Mouse (Mus musculus) midbrain, embryonic 10.5 days (tissue): ENCODE measurements around the gene Mab21l1. TPM values are rescaled to one million over a fixed set of nuclear protein-coding genes. Genes with fewer than 3 reads are reported as not detected.

Source experiments
- DNase-seq: peaks from one replicate; pipeline ENCODE4 v3.0.0-alpha.2; 2017; ENCODE audit warnings: low spot score
- H3K27ac ChIP-seq: fragments of 300-500 bp; sonication (generic); replicated peaks from 2 replicates; pipeline ENCODE4 v1.5.1; 2016; ENCODE audit warnings: mild to moderate bottlenecking
- H3K27me3 ChIP-seq: fragments of 300-500 bp; sonication (generic); 2 replicates; pipeline ENCODE4 v1.6.1; 2016; ENCODE audit warnings: low read depth, mild to moderate bottlenecking; ENCODE audit not compliant: poor library complexity, severe bottlenecking
- H3K36me3 ChIP-seq: fragments of 300-500 bp; sonication (generic); 2 replicates; pipeline ENCODE4 v1.6.1; 2016; ENCODE audit warnings: mild to moderate bottlenecking, moderate library complexity
- H3K4me1 ChIP-seq: fragments of 300-500 bp; sonication (generic); 2 replicates; pipeline ENCODE4 v1.6.1; 2016
- H3K4me3 ChIP-seq: fragments of 300-500 bp; sonication (generic); 2 replicates; pipeline ENCODE4 v1.5.1; 2016; ENCODE audit warnings: mild to moderate bottlenecking, moderate library complexity
- H3K9me3 ChIP-seq: fragments of 300-500 bp; sonication (generic); replicated peaks from 2 replicates; pipeline ENCODE4 v1.6.1; 2016; ENCODE audit warnings: mild to moderate bottlenecking
- WGBS: fragments of 180-500 bp; shearing (Covaris S2); methylation state at CpG from one replicate; pipeline ENCODE4 v1.1.7; 2016; 5-methylcytosine and 5-hydroxymethylcytosine counted together
- polyA plus RNA-seq: library from polyadenylated mRNA; unstranded; fragments of >200 nt; fragmentation: Nextera tagmentation; extraction: Ambion mirVana; gene quantifications from 2 replicates; pipeline ENCODE4 v1.2.1, GENCODE M21; 2016

Gene Mab21l1
- polyA plus RNA-seq, 1 experiment from 2014 or later: 33.1 TPM

DNA sequence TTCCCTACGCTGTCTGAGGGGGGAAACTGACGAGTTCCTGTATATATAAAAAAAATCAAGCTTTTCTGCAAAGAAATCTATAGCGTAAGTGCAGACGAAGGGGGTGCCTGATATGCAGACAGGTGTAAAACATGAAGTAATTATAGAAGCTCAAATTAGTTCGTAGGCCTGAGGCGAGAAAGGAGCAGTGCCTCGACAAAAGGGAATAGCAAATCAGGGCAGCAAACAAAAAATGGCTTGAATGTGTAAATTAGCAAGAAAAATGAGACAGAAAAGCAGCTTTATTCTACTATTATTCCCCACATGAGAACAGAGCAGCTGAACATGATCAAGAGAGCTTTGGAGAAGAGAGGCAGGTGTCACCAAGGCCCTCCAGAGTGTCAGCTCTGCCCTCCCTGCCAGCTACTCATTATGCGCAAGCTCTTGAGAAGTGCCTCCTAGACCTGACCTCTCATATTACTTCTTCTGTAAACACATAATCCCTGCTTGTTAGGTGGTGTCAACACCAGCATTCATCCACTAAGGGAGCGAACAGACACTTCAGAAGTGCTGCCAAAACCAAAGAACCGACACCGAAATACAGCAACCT, 25.6 kb upstream of the Mab21l1 start:
- DNase-seq: no peak
- Histone ChIP-seq H3K36me3 (no peaks in the 10 kb centered on the region), H3K27ac (peak overlapping the region; percentile 72), H3K4me1 (peaks cover 56% of the 10 kb centered on the region), H3K27me3 (peaks cover 56% of the 10 kb centered on the region), H3K4me3 (no peak overlapping the region), H3K9me3 (no peaks in the 10 kb centered on the region)
- 58% methylated on average over 11 of the region's 11 CpGs for WGBS

DNA sequence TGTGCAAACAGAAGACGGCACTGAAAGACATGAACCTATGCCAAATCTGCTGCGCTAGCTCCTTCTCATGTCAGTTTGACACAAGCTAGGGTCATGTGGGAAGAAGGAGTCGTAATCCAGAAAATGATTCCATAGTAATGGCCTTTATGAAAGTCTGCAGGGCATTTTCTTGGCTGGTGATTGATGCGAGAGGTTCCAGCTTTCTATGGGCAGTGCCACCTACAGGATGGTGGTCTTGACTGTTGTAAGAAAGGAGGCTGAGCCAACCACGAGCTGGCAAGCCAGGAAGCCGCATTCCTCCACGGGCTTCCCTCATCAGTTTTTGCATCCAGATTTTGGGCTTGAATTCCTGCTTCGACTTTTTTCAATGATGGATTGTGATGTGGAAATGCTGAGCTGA, 24.0 kb upstream of the Mab21l1 start:
- 78% methylated on average over 8 of the region's 8 CpGs for WGBS
- Histone ChIP-seq H3K27me3 (peaks cover 51% of the 10 kb centered on the region), H3K27ac (no peak overlapping the region), H3K4me3 (no peak overlapping the region), H3K9me3 (no peaks in the 10 kb centered on the region), H3K4me1 (peaks cover 52% of the 10 kb centered on the region), H3K36me3 (no peaks in the 10 kb centered on the region)
- no peak for DNase-seq

DNA sequence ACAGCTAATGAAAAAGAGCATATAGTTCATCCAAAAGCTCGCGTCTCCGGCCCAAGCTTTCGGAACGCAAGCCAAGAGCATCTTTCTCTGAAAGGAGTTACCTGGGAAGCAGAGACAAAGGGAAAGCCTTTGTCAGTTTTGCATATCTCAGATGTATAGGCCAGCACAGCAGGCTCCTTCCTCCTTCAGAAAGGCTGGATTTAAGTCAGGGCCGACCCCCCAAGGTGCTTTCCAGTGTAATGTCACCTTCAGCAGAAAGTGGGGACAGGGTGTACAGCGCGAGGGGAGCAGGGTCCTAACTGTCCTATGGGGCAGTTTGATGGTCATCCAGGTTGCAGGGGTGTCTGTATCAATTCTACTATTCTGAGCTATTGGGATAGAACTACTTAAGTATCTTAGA, 18.7 kb upstream of the Mab21l1 start:
- 22% methylated on average over 8 of the region's 8 CpGs for WGBS
- no peak overlapping the region for H3K4me3 ChIP-seq
- peaks cover 6% of the 10 kb centered on the region for H3K4me1 ChIP-seq
- no peaks in the 10 kb centered on the region for H3K36me3 ChIP-seq
- H3K27me3 ChIP-seq: peaks cover 54% of the 10 kb centered on the region
- no peaks in the 10 kb centered on the region for H3K9me3 ChIP-seq
- no peak overlapping the region for H3K27ac ChIP-seq
- no peak for DNase-seq

GRCm38 (mm10) chr3:55768654-55769053, 13.7 kb upstream of the Mab21l1 start:
- peaks cover 23% of the 10 kb centered on the region; the same call in 1 of the 2 replicates for H3K27me3 ChIP-seq
- peaks cover 3% of the 10 kb centered on the region for H3K4me1 ChIP-seq

DNA sequence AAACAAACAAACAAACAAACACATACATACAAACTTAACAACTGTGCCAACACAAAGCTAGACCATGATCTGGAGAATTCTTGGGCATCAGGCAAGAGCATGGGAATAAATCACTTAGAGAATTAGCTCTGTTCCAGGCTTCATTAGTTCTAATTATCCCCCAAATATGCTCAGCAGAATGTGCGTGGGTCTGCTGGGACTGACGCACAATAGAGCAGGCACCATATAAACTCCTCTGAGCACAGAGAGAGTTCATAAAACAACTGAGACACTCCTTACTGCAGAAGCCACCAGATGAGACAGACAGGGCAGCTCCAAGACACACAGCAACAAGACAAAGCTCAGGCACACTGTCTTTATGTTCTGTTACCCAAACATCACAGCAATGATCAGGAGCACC, 13.0 kb upstream of the Mab21l1 start:
- peaks cover 3% of the 10 kb centered on the region; the same call in 1 of the 2 replicates for H3K36me3 ChIP-seq
- no peak for DNase-seq
- peaks cover 3% of the 10 kb centered on the region for H3K4me1 ChIP-seq
- H3K27me3 ChIP-seq: peaks cover 17% of the 10 kb centered on the region; the same call in 1 of the 2 replicates
- H3K9me3 ChIP-seq: no peaks in the 10 kb centered on the region
- WGBS: 91% methylated on average over 2 of the region's 2 CpGs
- H3K4me3 ChIP-seq: no peak overlapping the region
- no peak overlapping the region for H3K27ac ChIP-seq

More at GRCm38 (mm10) chr3:55768654-55769053, 13.7 kb upstream of the Mab21l1 start:
- no peaks in the 10 kb centered on the region for H3K9me3 ChIP-seq
- no peak for DNase-seq
- peaks cover 3% of the 10 kb centered on the region; the same call in 1 of the 2 replicates for H3K36me3 ChIP-seq
- no peak overlapping the region for H3K27ac ChIP-seq
- 91% methylated on average over 2 of the region's 2 CpGs for WGBS
- no peak overlapping the region for H3K4me3 ChIP-seq

GRCm38 (mm10) chr3:55774203-55774602, 8.1 kb upstream of the Mab21l1 start:
- Histone ChIP-seq H3K27me3 (peaks cover 19% of the 10 kb centered on the region), H3K4me1 (peaks cover 32% of the 10 kb centered on the region), H3K36me3 (peaks cover 3% of the 10 kb centered on the region; the same call in 1 of the 2 replicates), H3K27ac (no peak overlapping the region), H3K9me3 (no peaks in the 10 kb centered on the region), H3K4me3 (no peak overlapping the region)
- no peak for DNase-seq
- 72% methylated on average over 6 of the region's 6 CpGs for WGBS

DNA sequence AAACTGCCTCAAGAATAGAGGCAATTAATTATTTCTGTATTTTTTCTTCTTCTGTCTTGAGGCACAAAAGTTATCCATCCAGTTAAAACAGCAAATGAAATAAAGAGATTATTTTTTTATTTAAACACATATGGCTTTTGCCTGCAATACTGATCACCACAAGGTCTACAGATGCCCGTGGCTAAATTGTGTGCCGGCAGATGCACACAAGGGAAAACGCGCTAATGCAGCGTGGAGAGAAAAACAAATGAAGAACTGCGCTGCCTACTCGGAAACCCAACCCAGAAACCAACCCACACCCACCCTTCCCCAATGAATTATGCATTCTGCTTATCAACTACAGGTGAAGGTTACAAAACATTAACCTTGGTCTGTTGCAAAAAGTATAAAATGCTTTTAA, 7.1 kb upstream of the Mab21l1 start:
- peaks cover 3% of the 10 kb centered on the region; the same call in 1 of the 2 replicates for H3K36me3 ChIP-seq
- DNase-seq: no peak
- H3K9me3 ChIP-seq: no peaks in the 10 kb centered on the region
- H3K4me3 ChIP-seq: no peak overlapping the region
- peaks cover 30% of the 10 kb centered on the region for H3K27me3 ChIP-seq
- no peak overlapping the region for H3K27ac ChIP-seq
- WGBS: 63% methylated on average over 7 of the region's 7 CpGs
- peaks cover 42% of the 10 kb centered on the region for H3K4me1 ChIP-seq

DNA sequence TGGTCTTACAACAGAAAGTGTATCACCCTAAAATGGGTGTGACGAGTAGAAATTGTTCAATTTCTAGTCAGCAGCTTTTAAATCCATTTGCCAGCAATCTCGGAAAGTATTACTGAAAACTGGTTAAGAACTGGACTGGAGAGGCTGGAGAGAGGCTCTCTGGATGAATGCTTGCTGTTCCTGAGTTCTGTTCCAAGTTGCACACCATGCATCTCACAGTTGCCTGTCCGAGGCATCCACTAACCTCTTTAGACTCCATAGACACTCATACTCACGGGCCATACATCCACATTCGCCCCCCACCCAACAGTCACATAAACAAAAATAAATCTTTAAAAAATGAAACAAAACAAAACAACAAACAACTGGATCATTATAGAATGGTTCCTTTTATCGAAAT, 6.6 kb upstream of the Mab21l1 start:
- Histone ChIP-seq H3K4me1 (peaks cover 47% of the 10 kb centered on the region), H3K27me3 (peaks cover 35% of the 10 kb centered on the region), H3K27ac (no peak overlapping the region), H3K9me3 (no peaks in the 10 kb centered on the region), H3K36me3 (peaks cover 3% of the 10 kb centered on the region; the same call in 1 of the 2 replicates), H3K4me3 (no peak overlapping the region)
- no peak for DNase-seq
- WGBS: 87% methylated on average over 6 of the region's 6 CpGs

DNA sequence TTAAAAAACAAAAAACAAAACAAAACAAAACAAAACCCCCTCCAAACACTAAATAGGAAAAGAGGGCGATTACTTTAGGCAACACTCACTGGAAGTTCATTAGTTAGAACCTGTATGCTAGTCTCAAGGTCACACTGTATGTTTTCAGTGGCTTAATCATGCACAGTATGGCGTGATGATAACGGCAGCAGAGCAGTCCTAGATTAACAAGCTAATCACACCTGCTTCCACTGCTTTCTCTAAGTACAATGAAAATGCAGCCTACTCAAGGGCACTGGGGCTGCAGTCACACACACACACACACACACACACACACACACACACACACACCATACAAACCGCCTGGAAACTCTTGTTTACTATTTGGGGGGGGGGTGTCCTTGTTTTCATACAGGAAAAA, 4.8 kb upstream of the Mab21l1 start:
- 74% methylated on average over 4 of the region's 4 CpGs for WGBS
- H3K4me1 ChIP-seq: peaks cover 64% of the 10 kb centered on the region
- no peak overlapping the region for H3K4me3 ChIP-seq
- no peak overlapping the region for H3K27ac ChIP-seq
- H3K36me3 ChIP-seq: no peaks in the 10 kb centered on the region
- H3K9me3 ChIP-seq: no peaks in the 10 kb centered on the region
- DNase-seq: no peak
- peaks cover 52% of the 10 kb centered on the region for H3K27me3 ChIP-seq

DNA sequence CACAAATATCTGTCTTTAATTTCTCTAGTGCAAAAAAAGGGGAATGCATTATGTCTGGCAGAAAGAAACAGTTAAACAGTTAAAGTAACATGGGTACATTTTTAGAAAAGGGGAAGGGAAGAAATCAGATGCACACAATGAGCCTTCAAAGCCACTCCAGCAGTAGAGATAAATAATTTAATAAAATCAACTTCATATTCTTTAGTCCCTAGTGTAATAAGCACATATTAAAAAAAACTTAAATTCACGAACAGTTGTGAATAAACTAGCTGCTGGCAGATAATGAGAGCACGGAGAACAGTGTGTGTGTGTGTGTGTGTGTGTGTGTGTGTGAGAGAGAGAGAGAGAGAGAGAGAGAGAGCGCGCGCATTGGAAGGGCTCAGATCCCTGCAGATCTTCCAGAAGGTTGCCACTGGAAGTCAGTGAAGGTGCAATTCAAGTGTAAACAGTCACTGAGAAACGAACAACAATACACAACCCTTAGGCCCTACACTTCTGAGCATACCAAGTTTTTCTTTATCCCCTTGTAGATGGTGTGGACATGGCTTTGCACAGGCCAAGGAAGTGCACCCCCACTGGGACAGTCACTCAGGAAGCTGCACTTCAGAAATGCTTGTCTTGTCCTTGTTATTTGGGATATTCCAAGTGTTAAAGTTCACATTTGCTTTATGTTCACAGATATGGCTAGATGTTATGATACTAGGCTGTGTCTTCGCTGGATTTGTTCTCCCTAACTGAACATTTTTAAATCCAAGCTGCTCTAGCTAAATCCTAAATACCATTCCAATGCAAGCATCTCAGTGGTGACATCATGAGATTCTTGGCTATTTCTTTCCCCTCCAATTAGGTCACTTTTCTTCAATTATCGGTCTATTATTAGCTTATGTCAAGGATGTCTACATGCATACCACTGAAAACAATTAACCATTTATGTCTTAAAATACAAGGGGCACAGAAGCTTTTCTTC, 3.3 kb upstream of the Mab21l1 start:
- Histone ChIP-seq H3K9me3 (no peaks in the 10 kb centered on the region), H3K4me3 (peak overlapping the region; percentile 64; the same call in 1 of the 2 replicates), H3K36me3 (no peaks in the 10 kb centered on the region), H3K4me1 (peaks cover 79% of the 10 kb centered on the region), H3K27me3 (peaks cover 68% of the 10 kb centered on the region), H3K27ac (peak overlapping the region; percentile 85; the same call in 1 of the 2 replicates)
- WGBS: 10% methylated on average over 8 of the region's 8 CpGs
- DNase-seq: no peak

DNA sequence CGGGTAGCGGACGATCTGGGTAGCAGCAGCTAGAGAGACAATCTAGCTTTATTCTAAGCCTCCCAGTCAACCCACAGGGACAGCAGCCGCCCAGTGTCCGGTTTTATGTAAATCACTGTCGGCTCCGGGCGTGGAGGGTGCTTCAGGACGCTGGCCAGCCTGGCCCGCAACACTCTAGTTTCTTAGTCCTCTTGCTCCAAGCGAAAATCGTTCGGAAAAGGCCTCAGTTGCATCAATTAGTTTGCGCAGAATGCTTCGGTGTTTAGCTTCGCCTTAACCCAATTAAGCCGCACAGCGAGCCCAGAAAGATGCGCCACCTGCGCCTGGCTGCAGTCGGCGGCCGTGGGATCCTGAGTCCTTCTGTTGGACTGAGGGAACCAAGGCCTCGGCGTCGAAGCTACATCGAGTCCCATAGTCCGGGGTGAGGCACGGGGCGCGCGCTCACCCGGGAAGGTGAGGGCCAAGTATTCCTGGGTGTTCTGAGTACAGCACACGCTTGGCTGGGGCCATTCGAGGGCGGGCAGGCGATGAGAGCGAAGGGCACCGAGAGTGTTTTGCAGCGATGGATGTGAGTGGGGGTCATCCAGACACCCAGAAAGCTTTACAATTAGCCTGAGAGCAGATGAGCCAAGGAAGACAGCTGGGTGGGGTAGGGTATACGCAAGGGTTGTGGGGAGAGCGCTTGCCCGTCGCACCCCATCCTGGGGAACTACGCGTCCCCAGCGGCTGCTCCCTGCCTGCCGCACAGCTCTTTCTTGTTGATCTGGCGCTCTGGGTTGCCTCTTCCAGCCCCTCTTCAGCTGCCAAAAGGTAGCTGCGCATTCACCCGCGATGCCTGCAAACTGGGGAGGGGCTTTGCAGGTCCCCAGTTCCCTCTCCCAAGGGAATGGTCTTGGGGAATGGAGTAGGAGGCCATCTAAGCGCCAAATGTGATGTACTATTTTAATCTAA, 1.9 kb upstream of the Mab21l1 start:
- H3K36me3 ChIP-seq: no peaks in the 10 kb centered on the region
- peaks cover 81% of the 10 kb centered on the region for H3K27me3 ChIP-seq
- peak overlapping the region; percentile 64 for H3K4me3 ChIP-seq
- DNase-seq: peak; percentile 81
- H3K27ac ChIP-seq: peak overlapping the region; percentile 85
- H3K9me3 ChIP-seq: no peaks in the 10 kb centered on the region
- H3K4me1 ChIP-seq: peaks cover 72% of the 10 kb centered on the region
- under 1% methylated on average over 53 of the region's 53 CpGs for WGBS

- H3K4me3 ChIP-seq: peak overlapping the region; percentile 64
- 6% methylated on average over 5 of the region's 5 CpGs for WGBS
- no peaks in the 10 kb centered on the region for H3K9me3 ChIP-seq
- no peaks in the 10 kb centered on the region for H3K36me3 ChIP-seq
- DNase-seq: no peak
- 0 out of 2 replicates have a peak overlapping the region, but pooled peaks have one; percentile 18 for H3K27ac ChIP-seq
- peaks cover 93% of the 10 kb centered on the region for H3K27me3 ChIP-seq
- peaks cover 72% of the 10 kb centered on the region for H3K4me1 ChIP-seq
Measured at GRCm38 (mm10) chr3:55781429-55782055, 768 bp upstream of the Mab21l1 start.
